Mouse (Mus musculus): Measurements from ENCODE around the gene Mamdc2. TPM values are rescaled to one million over a fixed set of nuclear protein-coding genes. Genes with fewer than 3 reads are reported as not detected.

Gene Mamdc2
- polyA plus RNA-seq, 1 experiment from 2014 or later = 1.5 TPM

DNA sequence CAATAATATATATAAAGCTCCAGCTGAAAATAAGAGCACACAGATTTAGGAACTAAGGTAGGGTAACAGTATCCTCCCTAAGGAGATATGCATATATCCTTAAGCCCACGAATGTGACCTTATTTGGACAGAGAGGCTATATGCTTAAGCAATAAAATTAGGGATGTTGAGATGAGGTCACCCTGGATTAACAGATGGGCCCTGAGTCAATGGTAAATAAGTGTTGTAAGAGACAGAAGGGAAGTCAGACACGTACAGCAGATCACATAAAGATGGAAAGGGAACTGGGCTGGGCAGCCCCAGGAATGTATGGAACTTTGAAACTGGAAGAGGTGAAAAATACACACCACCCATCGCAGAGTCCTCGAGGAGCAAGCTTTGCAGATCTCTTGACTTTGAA lies 3.1 kb upstream of the Mamdc2 start:
- Histone ChIP-seq H3K9ac (replicated peaks; ENCODE audit: low read length) (no peak overlapping the region), H3K4me1 (ENCODE audit: control insufficient read depth, insufficient read depth, low read length) (peaks cover 14% of the 10 kb centered on the region), H3K4me2 (ENCODE audit: low read length) (no peak overlapping the region), H3K27ac (replicated peaks; ENCODE audit: low read depth, low read length) (no peak overlapping the region), H3K4me3 (replicated peaks; ENCODE audit: low read depth, low read length) (no peak overlapping the region), H3K36me3 (ENCODE audit: control insufficient read depth, insufficient read depth, low read length) (no peaks in the 10 kb centered on the region), H3K27me3 (ENCODE audit: control insufficient read depth, insufficient read depth, low read length) (no peaks in the 10 kb centered on the region; the same call in 1 of the 2 replicates), H3K9me3 (ENCODE audit: control insufficient read depth, low read length) (0 out of 2 replicates have a peak, but pooled peaks cover 5% of the 10 kb centered on the region)
- DNase-seq (no peak), ATAC-seq (ENCODE audit: low FRiP score, low TSS enrichment) (no peak)
- WGBS = 86% methylated on average over 4 of the region's 4 CpGs

DNA sequence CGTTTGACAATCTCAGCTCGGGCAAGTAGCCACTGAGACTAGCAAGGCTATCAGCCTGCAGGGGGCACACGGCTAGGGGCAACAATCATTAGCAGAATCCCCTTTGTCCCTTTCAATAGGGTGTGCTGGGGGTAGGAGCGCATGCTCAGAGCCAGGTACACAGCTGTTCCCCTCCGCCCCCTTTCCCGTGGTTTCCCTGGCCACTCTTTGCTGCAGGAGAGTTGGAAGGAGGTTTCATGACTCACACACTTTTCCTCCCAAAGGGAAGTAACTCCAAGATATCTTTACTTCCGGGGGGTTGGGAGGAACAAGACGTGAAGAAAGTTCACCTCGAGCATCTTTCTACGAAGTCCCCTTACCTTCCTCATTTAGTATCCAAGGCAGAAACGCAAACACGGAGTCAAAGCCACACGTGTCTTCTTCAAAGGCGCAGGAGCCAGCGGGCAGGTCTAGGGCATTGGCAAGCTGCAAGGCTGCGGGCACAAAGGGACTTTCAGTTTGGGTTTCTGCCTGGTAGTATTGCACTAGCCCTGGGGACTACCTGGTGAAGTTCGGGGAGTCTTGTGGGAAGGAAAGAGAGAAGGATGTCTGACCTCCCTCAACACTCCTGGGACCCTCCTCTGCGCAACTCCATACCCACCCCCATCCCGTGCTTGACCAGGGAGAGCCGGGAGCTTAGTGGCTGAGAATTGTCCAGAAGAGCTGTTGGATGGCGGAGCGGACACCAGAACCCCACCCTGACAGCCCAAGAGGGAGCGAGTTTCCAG lies 838 bp downstream of the Mamdc2 start:
- Histone ChIP-seq H3K9me3 (ENCODE audit: control insufficient read depth, low read length) (no peaks in the 10 kb centered on the region), H3K27me3 (ENCODE audit: control insufficient read depth, insufficient read depth, low read length) (no peaks in the 10 kb centered on the region; the same call in 1 of the 2 replicates), H3K9ac (replicated peaks; ENCODE audit: low read length) (peak overlapping the region; percentile 45; the same call in 1 of the 2 replicates), H3K4me3 (replicated peaks; ENCODE audit: low read depth, low read length) (peak overlapping the region; percentile 38), H3K4me2 (ENCODE audit: low read length) (peak overlapping the region; percentile 89), H3K27ac (replicated peaks; ENCODE audit: low read depth, low read length) (no peak overlapping the region), H3K4me1 (ENCODE audit: control insufficient read depth, insufficient read depth, low read length) (peaks cover 14% of the 10 kb centered on the region), H3K36me3 (ENCODE audit: control insufficient read depth, insufficient read depth, low read length) (no peaks in the 10 kb centered on the region)
- 1% methylated on average over 23 of the region's 23 CpGs for WGBS
- DNase-seq = peak; percentile 63
- peak; percentile 56; the same call in 1 of the 2 replicates for ATAC-seq (ENCODE audit: low FRiP score, low TSS enrichment)

DNA sequence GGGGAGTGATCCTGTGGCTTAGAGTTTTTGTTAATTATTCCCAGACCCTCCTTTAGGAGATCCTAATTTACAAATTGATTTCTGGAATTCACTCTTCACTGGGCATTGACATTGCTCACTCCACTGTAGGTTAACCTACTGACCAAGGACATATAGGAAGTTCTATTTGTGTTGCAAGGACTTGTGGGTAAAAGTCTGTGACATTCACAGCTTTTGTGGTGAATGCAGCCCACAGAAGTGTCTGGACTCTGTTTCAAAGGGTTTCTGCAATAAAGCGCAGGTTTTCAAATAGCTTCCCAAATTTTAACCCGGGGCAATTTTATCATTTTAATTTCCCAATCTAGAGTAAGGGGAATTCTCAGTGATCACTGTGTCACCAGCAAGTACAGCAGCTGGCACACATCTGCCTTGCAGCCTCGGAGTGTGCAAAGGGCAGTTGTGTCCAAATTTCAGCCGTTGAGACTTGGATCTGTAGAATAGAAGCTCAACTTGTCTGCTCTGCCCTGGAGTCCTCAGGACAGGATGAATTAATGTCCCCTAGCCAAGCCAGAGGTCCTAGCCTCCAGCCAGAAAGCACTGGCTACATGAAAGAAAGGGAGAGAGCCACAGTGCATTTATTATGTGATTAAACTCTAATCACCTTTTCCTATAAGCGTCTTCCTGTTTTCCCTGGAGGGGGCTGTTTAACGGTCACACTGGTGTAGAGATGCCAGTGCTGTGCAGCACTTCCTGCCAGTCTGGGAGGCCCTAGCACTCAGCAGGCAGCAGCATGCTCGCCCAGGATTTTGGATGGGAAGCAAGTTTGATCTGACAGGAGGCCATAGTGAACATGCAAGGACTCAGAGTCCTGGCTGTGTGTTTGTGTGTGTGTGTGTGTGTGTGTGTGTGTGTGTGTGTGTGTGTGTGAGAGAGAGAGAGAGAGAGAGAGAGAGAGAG lies 3.1 kb downstream of the Mamdc2 start:
- no peak overlapping the region for H3K4me2 ChIP-seq (ENCODE audit: low read length)
- peaks cover 14% of the 10 kb centered on the region for H3K4me1 ChIP-seq (ENCODE audit: control insufficient read depth, insufficient read depth, low read length)
- no peak overlapping the region for H3K4me3 ChIP-seq (replicated peaks; ENCODE audit: low read depth, low read length)
- no peaks in the 10 kb centered on the region for H3K36me3 ChIP-seq (ENCODE audit: control insufficient read depth, insufficient read depth, low read length)
- no peaks in the 10 kb centered on the region for H3K9me3 ChIP-seq (ENCODE audit: control insufficient read depth, low read length)
- WGBS = 64% methylated on average over 7 of the region's 7 CpGs
- H3K27ac ChIP-seq (replicated peaks; ENCODE audit: low read depth, low read length) = no peak overlapping the region
- H3K9ac ChIP-seq (replicated peaks; ENCODE audit: low read length) = no peak overlapping the region
- DNase-seq = no peak
- H3K27me3 ChIP-seq (ENCODE audit: control insufficient read depth, insufficient read depth, low read length) = no peaks in the 10 kb centered on the region; the same call in 1 of the 2 replicates
- no peak for ATAC-seq (ENCODE audit: low FRiP score, low TSS enrichment)

DNA sequence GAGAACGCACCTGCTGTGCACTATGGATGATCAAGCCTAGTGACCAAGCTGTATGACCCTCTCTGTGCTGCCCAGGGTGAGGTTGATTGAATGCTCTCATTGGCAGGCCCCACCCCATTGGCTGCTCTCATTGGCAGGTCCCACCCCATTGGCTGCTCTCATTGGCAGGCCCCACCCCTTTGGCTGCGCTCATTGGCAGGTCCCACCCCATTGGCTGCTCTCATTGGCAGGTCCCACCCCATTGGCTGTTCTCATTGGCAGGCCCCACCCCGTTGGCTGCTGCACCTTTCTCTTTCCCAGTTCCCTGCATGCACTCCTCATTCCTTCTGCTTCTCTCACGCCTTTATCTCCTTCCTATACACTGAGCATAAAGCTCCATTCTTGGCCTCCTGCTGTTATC lies 12.5 kb downstream of the Mamdc2 start:
- H3K27me3 ChIP-seq (ENCODE audit: control insufficient read depth, insufficient read depth, low read length) = no peaks in the 10 kb centered on the region
- no peaks in the 10 kb centered on the region for H3K9me3 ChIP-seq (ENCODE audit: control insufficient read depth, low read length)
- ATAC-seq (ENCODE audit: low FRiP score, low TSS enrichment) (no peak), DNase-seq (no peak)
- no peak overlapping the region for H3K27ac ChIP-seq (replicated peaks; ENCODE audit: low read depth, low read length)
- 69% methylated on average over 4 of the region's 4 CpGs for WGBS
- H3K4me1 ChIP-seq (ENCODE audit: control insufficient read depth, insufficient read depth, low read length) = no peaks in the 10 kb centered on the region
- H3K9ac ChIP-seq (replicated peaks; ENCODE audit: low read length) = no peak overlapping the region
- H3K4me2 ChIP-seq (ENCODE audit: low read length) = no peak overlapping the region
- no peak overlapping the region for H3K4me3 ChIP-seq (replicated peaks; ENCODE audit: low read depth, low read length)
- no peaks in the 10 kb centered on the region for H3K36me3 ChIP-seq (ENCODE audit: control insufficient read depth, insufficient read depth, low read length)

DNA sequence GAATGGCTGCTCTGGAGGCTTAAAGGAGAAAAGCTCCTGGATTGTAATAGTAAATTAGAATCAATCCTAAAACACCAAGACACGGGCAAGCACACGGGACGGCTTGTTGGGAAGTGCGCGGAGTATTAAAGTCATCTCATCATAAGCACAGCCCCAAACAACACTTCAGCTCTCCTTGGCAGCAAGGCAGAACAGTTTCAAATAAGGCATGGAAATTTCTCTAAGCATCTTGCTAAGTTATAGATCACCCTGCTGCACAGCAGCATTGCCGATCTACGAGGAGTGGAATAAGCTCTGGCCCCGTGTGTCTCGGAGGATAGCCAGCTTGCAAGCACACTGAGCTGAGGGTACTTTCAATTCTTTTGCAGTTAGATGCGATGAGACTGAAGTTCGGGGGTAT lies 13.8 kb downstream of the Mamdc2 start:
- Histone ChIP-seq H3K27ac (replicated peaks; ENCODE audit: low read depth, low read length) (no peak overlapping the region), H3K36me3 (ENCODE audit: control insufficient read depth, insufficient read depth, low read length) (no peaks in the 10 kb centered on the region), H3K27me3 (ENCODE audit: control insufficient read depth, insufficient read depth, low read length) (no peaks in the 10 kb centered on the region), H3K4me3 (replicated peaks; ENCODE audit: low read depth, low read length) (no peak overlapping the region), H3K4me2 (ENCODE audit: low read length) (no peak overlapping the region), H3K9me3 (ENCODE audit: control insufficient read depth, low read length) (no peaks in the 10 kb centered on the region), H3K4me1 (ENCODE audit: control insufficient read depth, insufficient read depth, low read length) (no peaks in the 10 kb centered on the region), H3K9ac (replicated peaks; ENCODE audit: low read length) (no peak overlapping the region)
- DNase-seq = no peak
- ATAC-seq (ENCODE audit: low FRiP score, low TSS enrichment) = no peak
- WGBS = 78% methylated on average over 11 of the region's 11 CpGs

DNA sequence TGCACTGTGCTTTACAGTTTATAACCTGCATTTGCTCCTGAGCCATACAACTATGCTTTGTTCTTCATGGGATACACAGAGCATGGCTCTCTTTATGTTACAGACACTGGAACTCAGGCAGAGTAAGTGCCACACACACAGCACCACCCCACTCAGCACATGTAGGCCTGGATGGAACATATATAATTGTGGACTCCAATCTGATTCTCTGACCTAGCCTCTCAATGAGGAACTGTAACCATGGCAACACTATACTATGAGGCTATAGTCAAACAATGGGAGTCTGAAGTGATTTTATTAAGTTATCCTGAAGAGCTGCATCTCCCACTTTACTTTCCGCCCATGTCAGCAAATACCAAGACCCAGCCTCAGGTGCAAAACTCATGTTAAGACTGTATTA lies 30.6 kb downstream of the Mamdc2 start:
- 65% methylated on average over 1 of the region's 1 CpGs for WGBS
- Histone ChIP-seq H3K27ac (replicated peaks; ENCODE audit: low read depth, low read length) (no peak overlapping the region), H3K4me1 (ENCODE audit: control insufficient read depth, insufficient read depth, low read length) (no peaks in the 10 kb centered on the region), H3K9ac (replicated peaks; ENCODE audit: low read length) (no peak overlapping the region), H3K4me2 (ENCODE audit: low read length) (no peak overlapping the region), H3K4me3 (replicated peaks; ENCODE audit: low read depth, low read length) (no peak overlapping the region), H3K36me3 (ENCODE audit: control insufficient read depth, insufficient read depth, low read length) (no peaks in the 10 kb centered on the region), H3K9me3 (ENCODE audit: control insufficient read depth, low read length) (no peaks in the 10 kb centered on the region), H3K27me3 (ENCODE audit: control insufficient read depth, insufficient read depth, low read length) (no peaks in the 10 kb centered on the region)
- DNase-seq = no peak
- ATAC-seq (ENCODE audit: low FRiP score, low TSS enrichment) = no peak

DNA sequence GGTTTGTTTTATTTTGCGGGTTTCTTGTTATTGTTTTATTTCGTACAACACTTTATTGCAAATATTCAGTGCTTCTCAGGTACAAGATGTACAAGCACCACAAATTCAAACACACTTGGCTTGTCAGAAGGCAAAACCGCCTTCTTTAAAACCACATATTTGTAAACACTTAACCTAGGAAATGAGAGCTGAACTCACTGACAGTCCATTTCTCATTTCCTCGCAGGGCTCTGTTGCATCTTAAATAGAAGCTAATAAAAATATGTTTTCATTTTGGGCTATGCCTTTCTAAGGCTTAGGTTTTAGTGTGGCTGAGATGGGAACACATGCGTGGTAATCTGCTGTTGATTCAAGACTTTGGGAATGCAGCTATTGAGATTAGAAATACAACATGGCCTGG lies 37.4 kb downstream of the Mamdc2 start:
- H3K4me2 ChIP-seq (ENCODE audit: low read length) = no peak overlapping the region
- no peaks in the 10 kb centered on the region for H3K4me1 ChIP-seq (ENCODE audit: control insufficient read depth, insufficient read depth, low read length)
- H3K4me3 ChIP-seq (replicated peaks; ENCODE audit: low read depth, low read length) = no peak overlapping the region
- DNase-seq = no peak
- no peaks in the 10 kb centered on the region for H3K36me3 ChIP-seq (ENCODE audit: control insufficient read depth, insufficient read depth, low read length)
- H3K27ac ChIP-seq (replicated peaks; ENCODE audit: low read depth, low read length) = no peak overlapping the region
- WGBS = 96% methylated on average over 5 of the region's 5 CpGs
- no peak overlapping the region for H3K9ac ChIP-seq (replicated peaks; ENCODE audit: low read length)
- ATAC-seq (ENCODE audit: low FRiP score, low TSS enrichment) = no peak
- H3K27me3 ChIP-seq (ENCODE audit: control insufficient read depth, insufficient read depth, low read length) = no peaks in the 10 kb centered on the region
- no peaks in the 10 kb centered on the region for H3K9me3 ChIP-seq (ENCODE audit: control insufficient read depth, low read length)

DNA sequence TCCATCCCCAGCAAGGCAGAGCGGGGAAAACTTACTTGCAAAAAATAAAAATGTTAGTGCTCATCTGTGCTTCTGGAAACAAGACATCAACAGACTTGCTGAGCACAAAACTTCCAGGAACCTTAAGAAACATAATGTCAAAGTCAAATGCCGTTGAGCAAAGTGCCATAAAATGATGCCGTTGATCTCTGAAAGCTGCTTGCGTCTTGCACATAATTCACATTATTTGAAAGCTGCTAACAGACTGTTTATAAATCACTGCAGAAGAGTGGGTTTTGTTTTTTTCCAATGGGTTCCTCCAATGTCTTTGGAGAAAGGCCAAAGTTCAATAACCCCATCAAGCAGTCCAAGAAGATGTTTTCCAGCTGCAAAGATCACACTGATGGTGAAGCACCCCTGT lies 37.9 kb downstream of the Mamdc2 start:
- no peaks in the 10 kb centered on the region for H3K27me3 ChIP-seq (ENCODE audit: control insufficient read depth, insufficient read depth, low read length)
- no peak for ATAC-seq (ENCODE audit: low FRiP score, low TSS enrichment)
- H3K4me2 ChIP-seq (ENCODE audit: low read length) = no peak overlapping the region
- H3K4me1 ChIP-seq (ENCODE audit: control insufficient read depth, insufficient read depth, low read length) = no peaks in the 10 kb centered on the region
- no peaks in the 10 kb centered on the region for H3K9me3 ChIP-seq (ENCODE audit: control insufficient read depth, low read length)
- H3K36me3 ChIP-seq (ENCODE audit: control insufficient read depth, insufficient read depth, low read length) = no peaks in the 10 kb centered on the region
- no peak for DNase-seq
- H3K9ac ChIP-seq (replicated peaks; ENCODE audit: low read length) = no peak overlapping the region
- WGBS = 91% methylated on average over 4 of the region's 4 CpGs
- H3K27ac ChIP-seq (replicated peaks; ENCODE audit: low read depth, low read length) = no peak overlapping the region
- no peak overlapping the region for H3K4me3 ChIP-seq (replicated peaks; ENCODE audit: low read depth, low read length)
